Mouse (Mus musculus): Measurements from ENCODE around the gene Capzb.

DNA sequence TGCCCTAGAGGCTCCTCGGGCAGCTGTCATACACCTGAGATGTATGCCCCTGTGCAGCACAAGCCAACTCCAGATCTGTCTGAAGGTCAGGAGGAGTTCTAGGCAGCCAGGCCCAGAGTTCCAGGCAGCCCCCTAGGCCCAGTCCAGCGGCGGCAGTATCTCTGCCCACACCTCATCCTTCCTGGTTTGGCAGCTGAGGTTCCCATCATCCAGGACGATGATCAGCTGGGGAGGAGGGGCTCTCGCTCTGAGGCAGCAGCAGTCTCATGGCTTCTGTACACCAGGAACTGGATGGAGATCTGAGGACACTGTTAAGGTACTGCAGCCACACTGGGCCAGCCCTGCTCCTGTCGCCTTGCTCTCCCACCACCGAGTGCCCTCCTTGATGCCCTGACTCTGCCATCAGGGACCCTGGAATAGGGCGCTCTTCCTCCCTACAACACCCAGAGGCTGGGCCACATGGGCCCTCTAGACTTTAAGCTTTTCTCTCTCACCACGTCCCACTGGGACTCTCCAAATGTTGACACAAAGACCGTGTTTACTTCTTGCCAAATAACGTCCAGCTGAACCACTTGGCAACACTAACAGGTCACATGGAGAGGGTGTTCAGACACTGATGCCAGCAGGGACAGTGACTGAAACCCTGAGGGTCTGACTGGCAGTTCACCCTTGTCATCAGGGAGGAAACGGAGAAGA is 106.1 kb downstream of the Capzb start:
- TF ChIP-seq ZMIZ1 (IDR thresholded peaks at IDR 0.05; ENCODE audit: low read depth, low read length) (no peak), CTCF (conservative IDR thresholded peaks at IDR 0.05 in 1 of 2, IDR thresholded peaks at IDR 0.05 in 1 of 2; ENCODE audit: low read depth in 2 of 2, low read length in 2 of 2) (no peak), RCOR1 (conservative IDR thresholded peaks at IDR 0.05; ENCODE audit: low read depth, low read length) (no peak)
